Mouse (Mus musculus) T-helper 1 cell (primary cell): ENCODE data around the gene Onecut3.

ENCODE experiments used
- in situ Hi-C: fragments of 300-600 bp; cut with MboI, MseI; formaldehyde crosslinking; loops from one replicate; pipeline ENCODE4 v1.15.1; 2025; ENCODE audit warnings: high pct_unique_total_duplicates

Onecut3 gene

DNA sequence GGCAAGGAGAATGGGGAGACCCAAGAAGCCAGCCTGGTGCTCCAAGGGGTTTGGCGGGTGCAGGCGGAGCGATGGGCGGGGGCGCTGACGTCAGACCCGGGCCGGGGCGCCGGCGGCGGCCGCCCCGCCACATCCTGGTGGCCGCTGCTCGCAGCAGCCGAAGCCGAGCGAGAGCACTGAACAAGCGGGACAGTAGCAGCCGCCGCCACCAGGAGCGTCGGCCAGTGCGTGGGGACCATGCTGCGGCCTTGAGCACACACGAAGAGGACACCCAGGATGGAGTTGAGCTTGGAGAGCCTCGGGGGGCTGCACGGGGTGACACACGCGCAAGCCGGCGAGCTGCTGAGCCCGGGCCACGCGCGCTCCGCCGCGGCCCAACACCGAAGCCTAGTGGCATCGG is at the start of gene Onecut3:
Gene Onecut3 (plus strand): TSS at position 104 of the 400 bp plus-strand sequence.
- in situ Hi-C loops: no loop called here

DNA sequence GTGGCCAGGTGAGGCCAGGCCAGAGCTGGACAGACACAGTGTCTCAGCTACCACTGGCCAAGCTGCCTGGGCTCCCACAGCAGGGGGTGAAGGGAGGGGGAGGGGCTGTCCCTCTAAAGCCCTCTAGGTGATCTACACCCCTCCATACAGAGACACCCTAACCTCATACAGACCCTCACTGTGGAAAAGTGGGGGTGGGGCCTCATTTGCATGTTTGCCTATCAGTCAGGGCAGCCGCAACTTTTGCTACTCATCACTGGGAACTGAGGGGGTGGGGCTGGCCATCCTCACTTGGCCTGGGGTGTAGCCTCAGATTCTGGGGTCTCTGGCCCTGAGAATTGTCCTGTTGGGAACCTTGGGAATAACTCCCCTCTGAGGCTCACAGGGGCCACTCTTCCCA is 49.6 kb upstream of the Onecut3 start:
- in situ Hi-C loops: loop anchor here (5.0 kb wide), 2 partner anchors 62 to 107 kb away; no protein-coding TSS in a partner anchor

DNA sequence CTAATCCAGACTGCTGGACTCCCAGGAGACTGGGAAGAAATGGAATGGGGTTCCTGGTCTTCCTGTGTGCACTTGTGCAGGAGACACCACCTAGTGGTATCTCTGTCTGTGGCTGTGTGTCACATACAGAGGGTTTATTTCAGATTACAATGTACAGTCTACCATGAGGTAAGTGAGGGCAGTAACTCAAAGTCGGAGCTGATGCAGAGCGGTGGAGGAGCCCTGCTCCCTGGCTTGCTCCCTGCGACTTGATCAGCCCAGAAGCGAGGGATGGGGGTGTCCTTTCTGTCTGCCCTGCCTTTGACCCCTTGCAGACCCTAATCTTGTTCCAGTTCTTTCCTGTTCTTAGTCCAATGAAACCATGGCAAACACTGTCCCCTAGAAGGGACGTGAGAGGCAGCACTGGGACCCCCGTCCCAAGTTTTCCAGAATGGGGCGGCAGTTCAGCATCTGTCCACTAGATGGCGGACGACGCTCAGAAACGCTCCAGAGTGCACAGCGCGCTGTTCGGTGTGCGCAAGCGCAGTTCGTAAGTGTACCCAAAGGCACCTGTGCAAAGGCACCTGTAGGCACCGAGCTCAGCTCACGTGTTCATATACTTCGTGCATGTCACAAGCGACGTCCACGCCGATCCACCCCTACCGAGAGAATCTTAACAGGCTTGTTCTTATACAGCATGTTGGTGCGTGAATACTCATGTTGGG is 48.6 kb upstream of the Onecut3 start:
- in situ Hi-C loops: loop anchor here (5.0 kb wide), 2 partner anchors 61 to 106 kb away; no protein-coding TSS in a partner anchor

DNA sequence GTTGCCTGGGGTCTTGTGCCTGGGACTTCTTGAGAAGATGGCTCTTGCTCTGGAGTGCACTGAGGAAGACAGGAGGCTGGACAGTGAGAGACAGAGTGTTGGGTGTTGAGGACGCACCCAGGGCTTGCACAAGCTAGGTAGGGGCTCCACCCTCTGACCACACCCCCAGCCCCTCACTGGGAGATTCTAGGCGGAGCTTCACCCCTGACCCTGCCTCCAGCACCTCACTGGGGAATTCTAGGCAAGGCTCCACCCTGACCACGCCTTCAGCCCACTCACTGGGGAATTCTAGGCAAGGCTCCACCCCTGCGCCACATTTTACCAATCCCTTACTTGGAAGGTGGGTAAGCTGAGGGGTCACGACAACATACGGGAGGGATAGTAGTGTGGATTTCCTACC is 44.0 kb upstream of the Onecut3 start:
- in situ Hi-C loops: no loop called here

DNA sequence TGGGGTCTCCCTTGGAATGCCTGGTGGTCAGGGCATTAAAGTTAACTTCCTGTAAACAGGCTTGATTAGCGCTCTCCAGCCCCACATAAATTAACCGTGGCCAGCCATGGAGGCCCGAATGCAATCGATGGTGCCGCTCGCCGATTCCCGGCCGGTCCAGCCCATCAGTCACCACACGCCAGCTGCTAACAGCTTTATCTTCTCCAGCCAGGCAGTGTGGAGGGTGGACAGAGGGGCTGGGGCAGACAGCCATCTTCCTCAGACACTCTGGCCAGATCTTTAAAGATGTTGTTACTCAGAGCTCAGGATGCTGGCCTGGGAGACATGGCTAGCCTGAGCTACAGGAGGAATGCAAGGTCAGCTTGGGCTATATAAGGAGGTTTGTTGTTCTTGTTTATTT is 41.0 kb upstream of the Onecut3 start:
- in situ Hi-C loops: no loop called here

DNA sequence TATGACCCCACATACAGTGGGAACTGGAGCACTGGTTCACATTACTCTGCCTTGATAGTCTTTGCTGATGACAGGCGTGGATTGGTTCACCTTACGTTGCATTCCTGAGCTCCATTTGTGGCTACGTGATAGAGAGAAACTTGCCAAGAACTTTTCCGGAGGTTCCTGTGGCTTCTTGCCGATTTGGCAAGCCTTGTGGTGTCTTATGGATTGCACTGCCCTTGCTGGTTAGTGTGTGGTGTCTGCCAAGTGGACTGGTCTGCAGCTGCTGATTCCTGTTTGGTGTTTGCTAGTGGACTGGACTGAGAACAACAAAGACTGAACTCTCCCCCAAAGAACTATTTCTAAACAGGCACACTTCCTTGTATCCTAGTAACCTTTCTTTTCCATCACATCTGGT is 39.9 kb upstream of the Onecut3 start:
- in situ Hi-C loops: no loop called here

DNA sequence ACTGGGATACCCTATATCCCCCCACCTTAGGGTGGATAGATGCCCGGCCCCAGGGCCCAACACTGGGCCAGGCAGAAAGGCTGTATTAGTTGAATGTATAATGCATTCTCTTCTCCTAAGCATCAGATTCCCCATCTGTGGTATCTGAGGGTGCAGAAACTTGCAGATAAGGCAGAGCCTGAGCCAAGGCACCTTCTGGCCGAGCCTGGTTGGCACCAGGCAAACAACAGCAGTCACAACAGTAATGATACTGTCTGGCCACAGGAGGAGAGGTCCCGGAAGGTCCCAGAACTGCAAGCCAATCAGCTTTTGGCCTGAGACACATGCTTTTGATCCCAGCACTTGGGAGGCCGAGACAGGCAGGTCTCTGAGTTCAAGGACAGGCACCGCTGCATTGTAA is 38.9 kb upstream of the Onecut3 start:
- in situ Hi-C loops: no loop called here

DNA sequence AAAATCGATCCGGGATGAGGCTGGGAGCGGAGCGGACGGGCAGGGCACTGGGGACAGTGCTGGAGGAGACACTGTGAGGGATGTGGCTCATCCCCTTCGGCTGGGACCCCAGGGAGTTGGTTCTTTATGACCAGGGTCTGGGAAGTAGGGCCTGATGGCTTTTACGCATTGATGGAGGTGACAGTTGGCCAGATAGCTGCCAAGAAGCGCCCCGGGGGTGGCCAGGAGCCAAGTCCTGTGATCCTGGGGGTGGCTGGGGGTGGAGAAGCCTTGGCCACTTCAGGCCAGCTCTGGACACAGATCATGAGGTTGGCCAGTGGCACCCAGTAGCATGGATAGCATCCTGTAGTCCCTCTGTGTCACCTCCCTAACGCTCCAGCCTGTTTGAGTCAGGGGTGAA is 35.4 kb upstream of the Onecut3 start:
- in situ Hi-C loops: no loop called here

DNA sequence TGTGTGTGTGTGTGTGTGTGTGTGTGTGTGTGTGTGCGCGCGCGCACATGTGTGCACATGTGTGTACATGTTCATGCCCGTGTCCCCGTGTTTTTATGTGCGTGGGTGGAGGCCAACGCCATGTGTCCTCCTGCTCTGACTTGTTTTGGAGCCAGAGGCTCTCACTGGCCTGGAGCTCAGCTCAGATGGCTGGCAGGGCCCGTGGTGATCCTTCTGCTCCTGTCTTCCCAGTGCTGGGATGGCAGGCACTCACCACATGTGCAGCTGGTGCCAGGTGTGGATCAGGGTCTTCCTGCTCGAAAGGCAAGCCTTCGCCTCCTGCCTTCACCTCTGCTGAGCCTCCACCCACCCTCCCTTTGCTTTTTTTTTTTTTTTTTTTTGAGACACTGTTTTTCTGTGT is 35.0 kb upstream of the Onecut3 start:
- in situ Hi-C loops: no loop called here

DNA sequence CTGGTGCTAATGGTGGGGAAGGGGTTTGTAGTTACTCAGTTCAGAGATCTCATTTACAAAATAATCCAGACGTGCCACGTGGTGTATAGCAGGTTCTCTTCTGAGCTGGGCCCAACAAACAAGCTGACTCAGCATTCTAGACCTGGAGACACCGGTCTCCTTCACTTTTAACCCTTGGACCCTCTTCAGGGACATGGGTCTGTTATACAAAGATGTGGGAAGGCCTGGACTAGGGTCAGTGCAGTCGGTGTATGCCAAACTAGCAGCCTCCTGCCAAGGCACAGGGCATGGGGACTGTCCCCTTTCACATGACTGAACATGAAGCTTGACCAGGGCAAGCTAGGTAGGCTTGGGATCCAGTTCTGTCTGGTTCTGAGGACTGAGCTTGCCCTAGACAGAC is 34.3 kb upstream of the Onecut3 start:
- in situ Hi-C loops: no loop called here

DNA sequence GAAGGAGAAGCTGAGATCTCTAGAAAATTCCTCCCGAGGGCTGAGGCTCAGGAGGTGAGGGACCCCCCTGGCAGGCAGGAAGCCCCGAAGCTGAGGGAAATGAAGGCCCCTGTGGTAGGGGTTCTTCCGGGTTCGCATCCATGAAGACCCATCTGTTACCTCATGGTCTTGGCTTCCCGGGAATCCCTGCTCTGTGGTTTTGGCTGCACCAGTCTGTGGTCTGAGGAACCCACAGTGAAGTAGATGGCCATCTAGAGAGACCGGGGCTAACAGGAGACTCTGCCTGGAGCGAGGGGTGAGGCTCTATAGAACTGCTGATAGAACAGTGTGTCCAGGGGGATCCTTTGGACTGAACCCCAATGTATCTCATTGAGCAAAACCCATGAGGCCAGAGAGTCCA is 33.3 kb upstream of the Onecut3 start:
- in situ Hi-C loops: no loop called here

DNA sequence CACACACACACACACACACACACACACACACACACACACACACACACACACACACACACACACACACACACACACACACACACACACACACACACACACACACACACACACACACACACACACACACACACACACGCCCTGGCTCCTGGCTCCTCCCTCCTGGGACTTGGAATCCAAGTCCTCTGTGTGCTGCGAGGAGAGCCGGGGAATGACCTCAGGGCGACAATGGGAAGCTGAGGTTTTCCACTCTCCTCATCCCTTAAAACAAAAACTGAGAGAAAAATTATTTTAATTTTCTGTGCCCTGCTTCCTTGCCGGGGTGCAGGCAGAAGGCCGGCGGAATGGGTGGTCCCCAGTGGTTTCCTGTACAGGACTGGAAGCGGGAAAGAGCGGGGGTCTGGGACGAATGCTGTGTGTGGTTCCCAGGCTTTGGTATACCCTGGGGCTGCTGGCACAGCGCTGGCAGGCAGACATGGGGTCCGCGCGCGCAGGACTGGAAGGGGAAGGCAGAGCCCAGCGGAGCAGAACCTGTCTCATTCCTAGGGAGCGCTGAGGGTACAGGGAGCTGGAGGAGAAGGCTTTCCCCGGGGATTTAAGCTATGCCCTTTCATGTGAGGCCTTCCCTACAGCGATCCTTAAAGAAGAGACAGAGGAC is 30.1 kb upstream of the Onecut3 start:
- in situ Hi-C loops: no loop called here

DNA sequence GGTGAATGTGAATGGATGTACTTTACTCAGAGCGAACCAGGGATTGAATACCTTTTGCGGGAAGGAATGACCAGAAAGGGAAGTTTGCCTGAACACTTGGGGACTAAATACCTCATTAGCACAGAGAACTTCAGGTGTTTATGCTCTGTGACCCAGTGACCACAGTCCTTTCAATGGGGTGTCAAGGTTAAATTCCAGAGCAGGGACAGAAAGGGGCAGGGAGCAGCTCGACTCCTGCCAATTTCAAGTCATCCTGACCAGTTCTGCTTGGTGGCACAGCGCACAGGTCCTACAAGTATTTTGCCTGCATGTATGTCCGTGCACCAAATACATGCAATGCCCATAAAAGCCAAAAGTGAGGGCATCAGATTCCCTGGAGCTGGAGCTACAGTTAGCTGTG is 29.6 kb upstream of the Onecut3 start:
- in situ Hi-C loops: no loop called here

DNA sequence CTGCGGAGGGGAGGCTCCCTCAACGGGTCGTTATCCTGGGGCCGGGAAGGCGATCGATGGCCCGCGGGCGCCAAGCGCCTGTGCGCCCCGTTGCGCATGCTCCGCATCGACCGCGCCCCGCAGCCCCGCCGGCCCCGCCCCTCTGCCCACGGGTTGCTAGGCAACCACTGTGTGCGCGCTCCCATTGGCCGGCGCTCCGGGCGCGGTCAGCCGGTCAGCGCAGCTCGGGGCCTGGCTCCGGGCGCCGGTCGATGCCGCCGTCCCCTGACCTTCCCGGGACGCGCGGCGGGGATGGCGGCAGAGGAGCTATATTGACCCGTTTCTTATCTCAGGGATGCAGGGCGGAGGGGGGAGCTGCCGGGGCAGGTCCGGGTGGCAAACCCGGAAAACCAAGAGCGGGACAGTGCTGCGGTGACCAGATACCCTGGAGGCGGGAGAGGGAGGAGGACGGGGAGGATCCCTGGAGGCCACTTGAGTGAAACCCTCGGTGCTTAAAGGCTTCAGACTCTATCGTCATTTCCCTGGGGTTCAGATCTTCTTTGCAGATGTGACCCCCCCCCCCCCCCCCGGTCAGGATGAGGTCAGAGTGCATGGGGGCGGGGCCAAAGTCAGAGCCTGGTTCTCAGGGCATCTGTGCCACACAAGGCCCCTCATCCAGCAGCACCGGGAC is 19.2 kb upstream of the Onecut3 start:
- in situ Hi-C loops: no loop called here

DNA sequence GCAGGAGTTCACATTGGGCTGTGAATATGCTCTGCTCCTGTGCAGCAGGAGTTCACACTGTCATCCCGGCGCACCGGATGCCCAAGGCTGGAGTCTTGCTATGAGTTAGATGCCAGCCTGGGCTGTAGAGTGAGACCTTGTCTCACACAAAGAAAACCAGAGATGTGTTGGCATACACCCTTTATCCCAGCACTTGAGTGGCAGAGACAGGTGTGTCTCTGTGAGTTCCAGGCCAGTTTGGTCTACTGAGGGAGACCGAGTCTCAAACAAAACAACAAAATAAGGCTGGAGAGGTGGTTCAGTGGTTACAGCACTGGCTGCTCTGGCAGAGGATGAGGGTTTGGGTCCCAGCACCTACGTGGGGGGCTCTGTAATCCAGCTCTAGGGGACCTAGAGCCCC is 16.1 kb upstream of the Onecut3 start:
- in situ Hi-C loops: no loop called here

DNA sequence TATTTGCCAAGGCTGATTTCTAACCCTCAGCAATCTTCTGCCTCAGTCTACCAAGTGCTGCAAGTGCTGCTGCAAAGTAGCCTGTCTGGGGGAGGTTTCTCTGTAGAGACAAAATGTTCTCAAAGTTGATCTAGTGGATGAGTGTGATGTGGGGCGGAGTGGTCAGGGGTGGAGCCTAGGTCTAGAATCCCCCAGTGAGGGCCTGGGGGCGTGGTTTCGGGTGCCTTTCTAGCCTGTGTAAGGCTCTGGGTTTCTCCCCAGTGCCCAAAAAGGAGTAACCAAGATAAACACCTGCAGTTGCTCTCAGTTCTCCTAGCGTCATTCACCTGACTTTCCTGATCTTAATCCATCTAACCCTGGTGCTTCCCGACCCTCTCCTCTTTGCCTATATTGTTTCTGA is 13.6 kb upstream of the Onecut3 start:
- in situ Hi-C loops: no loop called here

DNA sequence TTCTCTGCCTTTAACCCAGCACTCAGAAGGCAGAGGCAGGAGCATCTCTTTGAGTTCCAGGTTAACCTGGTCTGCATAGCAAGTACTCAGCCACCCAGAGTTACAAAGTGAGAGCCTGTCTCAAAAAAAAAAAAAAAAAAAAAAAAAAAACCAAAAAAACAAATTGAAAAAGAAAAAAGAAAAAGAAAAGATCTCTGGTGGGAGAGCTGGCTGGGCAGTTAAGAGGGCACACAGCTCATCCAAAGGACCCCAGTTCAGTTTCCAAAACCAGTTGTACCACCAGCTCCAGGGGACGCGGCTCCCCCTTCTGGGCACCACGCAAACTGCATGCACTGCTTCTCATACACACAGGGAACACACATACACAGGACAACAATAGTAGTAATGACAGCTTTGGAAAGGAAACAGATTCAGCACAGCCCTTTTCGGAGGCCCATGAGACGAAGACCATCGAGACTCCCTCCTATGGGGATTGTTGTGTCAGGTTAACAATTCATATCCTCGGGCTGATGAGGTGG is 7.7 kb upstream of the Onecut3 start:
- in situ Hi-C loops: no loop called here

DNA sequence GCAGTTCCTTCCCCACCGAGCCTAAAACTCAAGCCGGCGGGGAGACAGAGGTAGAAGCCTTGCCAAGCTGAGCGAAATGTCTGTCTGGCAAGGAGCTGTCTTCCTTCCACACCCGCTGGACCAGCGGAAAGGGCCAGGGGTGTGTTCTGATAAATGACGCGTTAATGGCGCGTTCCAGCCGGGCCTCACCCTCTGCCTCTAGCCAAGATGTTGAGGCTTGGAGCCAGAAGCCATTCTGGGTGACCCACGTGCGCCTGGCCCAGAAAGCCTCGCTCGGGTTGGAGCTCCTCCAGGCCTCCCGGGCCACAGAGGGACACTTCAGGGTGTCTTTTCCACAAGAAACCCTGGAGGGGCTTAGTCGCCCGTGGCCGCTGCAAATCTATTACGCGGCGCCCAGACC is 4.6 kb upstream of the Onecut3 start:
- in situ Hi-C loops: no loop called here

DNA sequence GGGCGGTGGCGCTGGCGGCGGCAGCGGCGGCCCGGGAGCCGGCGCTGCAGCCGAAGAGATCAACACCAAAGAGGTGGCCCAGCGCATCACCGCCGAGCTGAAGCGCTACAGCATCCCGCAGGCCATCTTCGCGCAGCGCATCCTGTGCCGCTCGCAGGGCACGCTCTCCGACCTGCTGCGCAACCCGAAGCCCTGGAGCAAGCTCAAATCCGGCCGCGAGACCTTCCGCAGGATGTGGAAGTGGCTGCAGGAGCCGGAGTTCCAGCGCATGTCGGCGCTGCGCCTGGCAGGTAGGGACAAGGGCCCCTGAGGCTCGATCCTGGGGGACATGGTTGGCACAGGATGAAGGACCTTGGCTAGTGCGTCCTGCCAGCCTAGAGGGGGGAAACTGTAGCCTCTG is 1.3 kb downstream of the Onecut3 start:
- in situ Hi-C loops: no loop called here

DNA sequence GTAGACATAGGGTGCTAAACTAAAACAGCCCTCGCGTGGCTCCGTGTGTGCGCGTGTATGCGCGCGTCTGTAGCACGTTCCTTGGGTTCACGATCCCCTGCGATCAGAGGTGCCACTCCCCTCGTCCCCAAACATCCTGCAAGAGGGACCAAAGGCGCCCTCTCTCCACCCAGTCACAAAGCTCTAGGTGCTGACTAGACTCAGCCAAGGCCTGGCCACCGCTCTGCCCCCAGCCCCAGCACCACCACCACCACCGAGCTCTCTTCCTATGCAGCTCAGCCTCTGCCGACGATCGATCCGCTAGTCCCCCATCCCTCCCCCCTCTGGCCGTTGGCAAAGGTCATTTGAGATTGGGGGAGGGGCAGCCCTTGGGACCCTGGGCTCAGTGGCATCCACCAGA is 1.8 kb downstream of the Onecut3 start:
- in situ Hi-C loops: no loop called here

DNA sequence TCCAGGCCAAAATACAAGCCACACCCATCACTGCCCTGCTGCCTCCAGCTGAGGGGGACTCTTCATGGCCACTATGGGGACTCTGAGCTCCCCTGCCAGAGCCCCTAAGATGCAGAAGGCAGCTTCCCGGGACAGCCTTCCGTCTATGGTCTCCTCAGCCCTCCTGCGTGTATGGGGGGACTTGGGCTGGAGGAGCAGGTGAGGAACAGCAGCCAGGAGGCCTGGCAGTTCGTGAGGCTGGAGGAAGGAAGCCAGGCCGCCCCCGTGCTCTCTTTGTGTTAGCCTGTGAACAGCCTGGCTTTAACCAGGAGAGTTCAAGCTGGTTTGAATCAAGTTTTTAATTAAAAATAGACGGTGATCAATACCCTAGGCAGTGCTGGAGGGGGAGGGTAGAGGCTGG is 7.7 kb downstream of the Onecut3 start:
- in situ Hi-C loops: no loop called here

DNA sequence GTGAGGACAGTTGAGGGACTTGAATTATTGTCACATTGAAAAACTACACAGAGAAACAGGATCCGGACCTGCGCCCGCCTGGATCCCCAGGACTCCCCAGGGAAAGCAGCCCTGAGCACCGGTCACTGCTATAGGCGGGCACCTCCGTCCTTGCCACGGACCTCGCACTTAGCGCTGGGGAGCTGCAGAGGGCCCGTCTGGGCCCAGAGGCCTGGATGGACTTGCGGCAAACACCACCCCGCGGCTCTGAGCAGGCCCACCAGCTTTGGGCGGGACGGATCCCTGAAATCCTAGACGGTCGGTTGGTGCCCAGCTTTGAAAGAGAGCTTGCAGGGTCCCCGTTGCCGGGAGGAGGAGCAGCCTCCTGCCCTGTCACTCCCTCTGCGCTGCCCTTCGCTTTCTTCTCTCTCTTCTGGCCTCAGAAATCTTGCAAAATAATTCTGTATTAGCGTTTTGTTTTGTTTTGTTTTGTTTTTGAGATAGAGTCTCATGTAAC is 8.2 kb downstream of the Onecut3 start:
- in situ Hi-C loops: no loop called here
